Mouse (Mus musculus): ENCODE results near the gene Esyt1.
A peak's percentile ranks its signal among the peaks of the same experiment; 100 is the strongest.
"Not testable (repeated sequence)": the region's sequence is repeated elsewhere in the genome, so short reads cannot be mapped to it uniquely, and the experiment has no call there.

Gene Esyt1

GRCm38 (mm10) chr10:128504641-128505370, 20.9 kb downstream of the Esyt1 start:
- no peak for DNase-seq (ENCODE audit: low spot score in 2 of 2)

DNA sequence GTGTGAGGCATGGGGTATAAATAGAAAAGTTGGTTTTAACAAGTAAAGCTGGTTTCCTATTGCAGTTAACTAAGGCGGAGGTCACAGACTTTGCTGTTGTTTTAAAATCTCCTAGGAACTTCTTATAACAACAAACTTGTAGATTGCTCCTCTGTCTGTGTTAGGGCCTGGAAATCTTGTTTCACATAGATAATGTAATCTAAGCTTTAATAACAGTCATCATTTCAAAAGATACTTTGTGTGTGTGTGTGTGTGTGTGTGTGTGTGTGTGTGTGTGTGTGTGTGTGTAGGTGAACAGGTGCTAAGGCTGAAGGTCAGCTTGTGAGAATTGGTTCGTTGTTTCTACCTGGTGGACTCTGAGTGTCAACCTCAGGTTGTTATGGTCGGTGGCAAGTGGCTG, 21.7 kb downstream of the Esyt1 start:
- no peak for DNase-seq (ENCODE audit: low spot score in 2 of 2)

DNA sequence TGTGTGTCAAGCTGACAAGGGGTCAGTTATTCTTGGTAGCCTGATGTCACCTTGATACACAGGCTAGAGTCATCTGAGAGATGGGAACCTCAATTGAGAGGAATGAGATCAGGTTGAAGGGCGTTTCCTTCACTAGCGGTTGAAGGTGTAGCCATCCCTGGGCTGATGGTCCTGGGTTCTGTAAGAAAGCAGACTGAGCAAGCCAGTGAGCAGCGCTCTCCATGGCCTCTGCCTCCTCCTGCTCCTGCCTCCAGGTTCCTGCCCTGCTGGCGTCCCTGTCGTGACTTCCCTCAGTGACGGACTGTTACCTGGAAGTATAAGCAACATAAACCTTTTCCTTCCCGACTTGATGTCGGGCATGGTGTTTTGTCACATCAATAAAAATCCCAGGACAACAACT, 22.1 kb downstream of the Esyt1 start:
- no peak for DNase-seq (ENCODE audit: low spot score in 2 of 2)

DNA sequence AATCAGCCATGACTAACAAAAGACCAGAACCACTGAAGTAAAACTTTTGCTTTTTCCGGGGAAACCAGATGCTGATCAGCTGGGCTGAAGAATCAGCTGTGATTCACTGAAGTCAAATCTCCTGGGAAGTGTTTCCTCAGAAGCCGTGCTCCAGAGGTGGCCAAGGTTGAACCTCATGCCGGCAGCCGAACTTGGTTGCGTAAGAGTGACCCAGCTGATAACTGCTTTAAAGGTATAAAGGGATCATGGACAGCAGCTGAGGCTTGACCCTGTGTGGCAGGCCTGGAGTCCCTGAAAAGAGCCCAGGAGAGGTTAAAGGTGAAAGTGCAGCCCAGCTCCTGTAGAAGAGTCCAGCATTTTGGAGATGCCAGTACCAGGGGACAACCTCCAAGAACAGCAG, 23.3 kb downstream of the Esyt1 start:
- DNase-seq (ENCODE audit: low spot score in 2 of 2), result no peak

GRCm38 (mm10) chr10:128499116-128499671, 26.5 kb downstream of the Esyt1 start:
- peak in 1 of 2 experiments; percentile 70 for DNase-seq (ENCODE audit: low spot score in 2 of 2)

DNA sequence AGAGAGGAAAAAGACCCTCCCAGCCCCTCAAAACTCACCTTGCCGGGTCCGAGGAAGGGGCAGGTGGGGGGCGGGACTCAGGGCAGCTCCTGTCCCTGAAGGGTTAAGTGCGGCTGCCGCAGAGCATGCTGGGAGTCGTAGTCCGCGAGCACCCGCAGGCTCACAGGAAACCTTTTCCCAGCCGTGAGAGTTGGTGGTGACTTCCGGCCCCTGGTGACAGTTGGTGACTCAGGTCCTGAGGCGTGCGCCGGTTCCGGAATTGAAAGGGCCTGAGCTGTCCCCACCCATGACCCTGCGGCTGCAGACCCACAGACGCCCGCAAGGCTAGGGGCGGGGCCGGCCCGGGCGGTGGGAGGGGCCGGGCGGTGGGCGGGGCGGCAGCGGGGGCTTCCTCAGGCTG, 27.1 kb downstream of the Esyt1 start, which contains the start of gene Myl6b:
Myl6b (minus strand) TSS at position 96 of the 400 bp plus-strand sequence.
- DNase-seq (ENCODE audit: low spot score in 2 of 2), result peak; percentile 93 to 96

DNA sequence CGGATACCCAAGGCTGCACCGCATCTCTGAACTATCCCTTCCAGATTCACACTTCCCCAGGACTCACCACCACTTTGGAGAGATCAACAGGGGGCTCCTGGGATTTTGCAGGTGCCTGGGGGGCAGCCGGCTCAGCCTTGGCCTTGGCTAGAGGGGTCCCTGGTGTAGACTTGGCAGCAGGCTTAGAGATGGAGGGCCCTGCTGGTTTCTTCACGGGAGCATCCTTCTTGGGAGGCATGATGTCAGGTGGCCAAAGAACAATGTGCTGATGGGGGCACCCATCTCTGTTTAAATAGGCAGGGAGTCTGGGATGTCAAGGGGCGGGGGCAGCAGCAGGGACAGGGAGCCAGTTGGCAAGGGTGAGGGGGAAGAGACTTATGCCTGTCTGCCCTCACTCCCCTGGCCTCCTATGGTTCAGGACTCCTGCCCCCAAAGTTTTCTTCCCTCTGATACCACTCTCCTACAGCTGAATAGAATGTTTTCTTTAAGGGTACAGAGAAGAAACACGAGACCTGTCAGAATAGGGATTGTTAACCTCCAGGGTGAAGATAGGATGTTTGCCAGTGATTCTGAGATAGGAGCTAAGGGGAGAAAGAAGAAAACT, 28.4 kb downstream of the Esyt1 start:
- DNase-seq (ENCODE audit: low spot score in 2 of 2), result no peak

DNA sequence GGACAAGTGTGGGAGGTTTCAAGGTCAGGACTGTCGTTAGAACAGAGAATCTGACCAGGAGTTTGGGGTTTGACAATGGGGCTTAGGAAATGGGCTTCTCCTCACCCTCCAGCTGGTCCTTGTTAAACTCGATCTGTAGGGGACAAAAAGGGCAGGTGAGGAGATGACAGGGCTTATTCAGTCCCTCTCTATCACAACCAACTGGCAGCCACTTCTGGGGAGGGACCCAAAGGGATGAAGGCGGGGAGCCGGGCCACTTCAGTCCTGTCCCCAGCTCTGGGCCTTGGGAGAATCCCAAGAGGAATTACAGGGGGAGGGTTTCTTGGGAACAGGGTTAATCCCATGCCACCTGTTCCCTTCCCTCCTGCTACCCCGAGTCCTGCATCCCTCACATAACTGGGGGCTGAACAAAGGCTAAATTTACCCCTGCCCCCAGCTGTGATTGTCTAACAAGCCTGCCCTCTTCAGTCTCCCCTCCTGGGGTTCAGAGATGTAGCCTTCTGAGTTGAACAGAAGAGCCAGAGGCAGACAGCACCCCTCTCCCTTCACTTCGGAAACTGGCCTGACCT, 29.1 kb downstream of the Esyt1 start:
- DNase-seq (ENCODE audit: low spot score in 2 of 2), result no peak

DNA sequence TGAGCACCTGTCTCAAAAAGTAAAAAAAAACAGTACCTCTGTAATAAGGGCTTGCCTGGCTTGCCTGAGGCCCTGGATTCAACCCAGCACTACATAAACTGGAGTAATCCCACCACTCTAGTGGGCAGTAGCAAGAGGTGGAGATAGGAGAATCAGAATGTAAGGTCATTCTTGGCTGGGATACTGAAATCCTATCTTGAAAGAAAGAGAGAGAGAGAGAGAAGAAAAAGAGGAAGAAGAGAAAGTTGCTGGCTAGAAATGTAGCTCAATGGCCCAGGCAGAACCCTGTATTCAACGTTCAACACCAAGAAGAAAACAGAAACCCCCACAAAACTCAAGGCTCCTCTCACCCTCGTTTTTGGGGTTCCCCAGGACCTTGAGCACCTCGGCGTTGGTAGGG, 29.8 kb downstream of the Esyt1 start:
- DNase-seq (ENCODE audit: low spot score in 2 of 2), result no peak

- DNase-seq (ENCODE audit: low spot score in 2 of 2), result no peak
Measured at GRCm38 (mm10) chr10:128495270-128495669, 30.4 kb downstream of the Esyt1 start.

- no peak for DNase-seq (ENCODE audit: low spot score in 2 of 2)
Measured at GRCm38 (mm10) chr10:128494667-128495245, 30.9 kb downstream of the Esyt1 start.

DNA sequence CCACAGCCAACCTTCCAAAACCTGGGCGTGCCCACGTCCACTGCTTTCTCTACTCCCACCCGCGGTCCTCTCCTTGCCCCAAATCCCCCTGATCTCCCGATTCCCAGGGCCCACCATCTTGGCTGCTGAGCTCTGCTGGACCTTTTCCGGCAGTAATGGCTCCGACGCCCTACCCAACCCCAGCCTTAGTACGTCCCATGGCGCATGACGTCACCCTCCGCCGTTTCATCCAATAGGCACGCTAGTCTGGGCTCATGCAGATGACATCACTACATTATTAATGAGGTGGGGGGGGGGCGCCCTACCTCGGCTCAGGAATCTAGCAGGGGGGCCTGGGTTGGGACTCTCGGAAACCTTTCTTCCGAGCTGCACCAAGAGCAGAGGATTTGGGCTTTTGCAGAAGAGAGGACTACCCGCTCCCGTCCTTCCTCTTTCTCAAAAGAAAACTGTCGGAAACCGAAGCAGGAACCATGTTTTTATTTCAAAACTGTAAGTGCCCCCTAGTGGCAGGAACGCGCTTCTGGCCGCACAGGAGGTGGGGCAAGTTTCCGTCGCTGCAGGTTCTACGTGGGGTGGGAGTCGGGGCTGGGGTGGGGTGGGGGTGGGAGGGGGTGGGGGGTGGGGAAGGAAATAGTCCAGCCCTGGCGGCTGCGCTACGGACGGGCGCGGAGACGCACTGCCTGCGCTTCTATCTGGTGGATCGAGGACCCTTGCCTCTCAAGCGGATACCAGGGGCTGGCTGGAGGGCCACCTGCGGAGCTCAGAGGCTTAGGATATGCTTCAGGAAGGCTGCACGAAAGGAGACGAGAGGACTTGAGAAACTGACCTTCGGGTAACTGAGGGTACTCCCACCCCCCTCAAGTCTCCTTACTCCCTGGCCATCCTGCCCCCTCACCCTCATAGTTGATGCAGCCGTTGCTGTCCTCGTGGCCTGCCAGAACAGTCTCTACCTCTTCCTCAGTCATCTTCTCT, 31.7 kb downstream of the Esyt1 start, which contains the start of gene Myl6:
Myl6 (minus strand) TSS at position 451 of the 972 bp plus-strand sequence.
- DNase-seq (ENCODE audit: low spot score in 2 of 2), result peak; percentile 93 to 98

GRCm38 (mm10) chr10:128493319-128493694, 32.4 kb downstream of the Esyt1 start:
- no peak for DNase-seq (ENCODE audit: low spot score in 2 of 2)

- DNase-seq (ENCODE audit: low spot score in 2 of 2), result peak; percentile 61 to 68
Measured at GRCm38 (mm10) chr10:128492633-128493311, 32.9 kb downstream of the Esyt1 start.

GRCm38 (mm10) chr10:128492051-128492450, 33.6 kb downstream of the Esyt1 start:
- DNase-seq (ENCODE audit: low spot score in 2 of 2), result not testable (repeated sequence)

GRCm38 (mm10) chr10:128491495-128491894, 34.2 kb downstream of the Esyt1 start:
- no peak for DNase-seq (ENCODE audit: low spot score in 2 of 2)

DNA sequence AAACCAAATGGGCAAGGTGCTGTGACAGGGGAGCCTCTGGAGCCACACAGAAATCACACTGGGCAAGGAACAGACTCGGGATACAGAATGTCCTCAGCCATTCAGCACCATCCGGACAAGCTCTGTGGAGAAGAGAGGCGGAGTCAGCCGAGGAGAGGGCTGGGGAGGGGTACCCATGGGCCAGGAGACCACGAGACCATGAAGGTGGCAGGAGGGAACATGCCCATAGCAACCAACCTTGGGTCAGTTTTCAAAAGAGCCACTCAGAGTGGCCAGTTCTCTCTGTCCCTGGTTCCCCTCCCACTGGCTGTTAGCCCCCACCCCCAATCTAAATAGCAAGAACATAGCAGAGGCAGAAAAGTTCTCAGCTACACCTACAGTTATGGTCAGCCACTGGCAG, 34.8 kb downstream of the Esyt1 start:
- DNase-seq (ENCODE audit: low spot score in 2 of 2), result no peak

- DNase-seq (ENCODE audit: low spot score in 2 of 2), result no peak
Measured at GRCm38 (mm10) chr10:128490232-128490631, 35.4 kb downstream of the Esyt1 start.

DNA sequence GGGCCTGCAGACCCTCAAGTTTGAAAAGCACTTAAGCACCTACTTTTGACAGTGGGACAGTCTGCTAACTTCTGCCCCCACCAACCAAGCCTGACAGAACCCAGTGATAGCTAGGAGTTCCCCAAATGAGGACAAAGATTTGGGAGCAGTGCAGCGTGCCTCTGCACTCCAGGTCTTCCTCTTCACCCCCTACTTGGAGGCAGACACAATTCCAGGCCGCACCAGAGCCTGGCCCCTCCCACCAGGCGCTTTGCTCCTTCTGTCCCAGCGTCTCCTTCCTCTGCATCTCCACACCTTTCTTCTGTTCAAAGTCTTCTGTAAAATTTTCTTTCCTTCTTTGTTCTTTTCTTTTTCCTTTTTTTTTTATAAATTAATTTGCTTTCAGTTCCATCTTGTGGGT, 35.9 kb downstream of the Esyt1 start:
- DNase-seq (ENCODE audit: low spot score in 2 of 2), result no peak

- no peak for DNase-seq (ENCODE audit: low spot score in 2 of 2)
Measured at GRCm38 (mm10) chr10:128489380-128489779, 36.3 kb downstream of the Esyt1 start.

GRCm38 (mm10) chr10:128488776-128489175, 36.9 kb downstream of the Esyt1 start:
- DNase-seq (ENCODE audit: low spot score in 2 of 2), result no peak
